Mouse (Mus musculus): ENCODE data around the gene Grid1. TPM values are rescaled to one million over a fixed set of nuclear protein-coding genes. Genes with fewer than 3 reads are reported as not detected.

The Grid1 gene
- polyA plus RNA-seq, 1 experiment from 2014 or later = 0.02 TPM

DNA sequence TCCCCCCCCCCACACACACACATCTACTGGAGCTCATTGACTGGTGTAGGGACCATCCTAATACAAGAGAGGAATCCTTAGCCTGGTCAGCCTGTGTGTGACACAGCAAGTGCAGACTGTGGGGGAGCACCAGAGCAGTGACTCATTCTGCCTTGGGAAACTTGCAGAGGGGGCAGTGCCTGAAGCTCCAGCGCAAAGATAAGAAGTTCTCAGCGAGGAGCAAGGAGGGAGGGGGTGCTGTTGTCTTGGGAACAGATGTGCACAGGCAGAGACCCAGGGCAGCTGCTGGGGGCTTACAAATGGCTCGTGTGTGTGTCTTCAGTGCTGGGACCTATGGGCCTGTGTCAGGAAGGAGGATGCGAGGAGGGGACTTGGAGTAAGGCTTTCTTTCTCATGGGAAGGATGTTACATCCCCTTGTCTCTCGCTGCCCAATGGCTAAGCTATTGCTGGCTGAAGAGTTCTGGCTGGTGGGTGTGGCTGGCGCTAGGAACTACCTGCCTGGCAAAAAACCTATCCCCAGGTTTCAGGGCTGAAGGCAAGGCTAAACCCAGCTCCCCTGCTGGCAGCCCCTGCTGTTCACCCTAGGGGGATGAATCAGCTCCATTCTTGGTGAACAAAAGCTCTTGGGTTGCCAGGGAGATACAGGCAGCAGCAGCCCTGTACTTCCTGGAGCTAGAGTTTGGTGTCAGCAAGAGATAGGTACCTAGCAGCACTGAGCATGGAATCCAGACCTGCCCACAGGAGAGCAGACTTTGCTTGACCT, 72.0 kb downstream of the Grid1 start:
- Histone ChIP-seq H3K27ac (ENCODE audit: low read length) (no peak overlapping the region), H3K36me3 (ENCODE audit: control insufficient read depth, insufficient read depth) (no peaks in the 10 kb centered on the region), H3K4me2 (ENCODE audit: low read depth, low read length) (no peak overlapping the region), H3K27me3 (ENCODE audit: control insufficient read depth, insufficient read depth, low read depth, low read length) (no peaks in the 10 kb centered on the region; the same call in 1 of the 2 replicates), H3K4me1 (ENCODE audit: control insufficient read depth, low read depth, low read length) (no peaks in the 10 kb centered on the region), H3K4me3 (ENCODE audit: low read depth, low read length) (no peak overlapping the region), H3K9ac (ENCODE audit: low read depth, low read length) (no peak overlapping the region), H3K9me3 (replicated peaks; ENCODE audit: control insufficient read depth, low read length) (no peaks in the 10 kb centered on the region)
- ATAC-seq (ENCODE audit: low read depth) = no peak
- 6% methylated on average over 6 of the region's 6 CpGs for WGBS (ENCODE audit: insufficient replicate concordance)

GRCm38 (mm10) chr14:34896253-34896982, 76.5 kb downstream of the Grid1 start:
- H3K4me2 ChIP-seq (ENCODE audit: low read depth, low read length) = no peak overlapping the region
- ATAC-seq (ENCODE audit: low read depth) = no peak
- 8% methylated on average over 33 of the region's 33 CpGs for WGBS (ENCODE audit: insufficient replicate concordance)

GRCm38 (mm10) chr14:34903854-34904253, 83.9 kb downstream of the Grid1 start:
- Histone ChIP-seq H3K9ac (ENCODE audit: low read depth, low read length) (no peak overlapping the region), H3K4me2 (ENCODE audit: low read depth, low read length) (no peak overlapping the region), H3K27ac (ENCODE audit: low read length) (no peak overlapping the region), H3K4me3 (ENCODE audit: low read depth, low read length) (no peak overlapping the region), H3K9me3 (replicated peaks; ENCODE audit: control insufficient read depth, low read length) (no peaks in the 10 kb centered on the region), H3K27me3 (ENCODE audit: control insufficient read depth, insufficient read depth, low read depth, low read length) (no peaks in the 10 kb centered on the region), H3K4me1 (ENCODE audit: control insufficient read depth, low read depth, low read length) (no peaks in the 10 kb centered on the region), H3K36me3 (ENCODE audit: control insufficient read depth, insufficient read depth) (no peaks in the 10 kb centered on the region)
- 50% methylated on average over 4 of the region's 4 CpGs for WGBS (ENCODE audit: insufficient replicate concordance)
- ATAC-seq (ENCODE audit: low read depth) = no peak

More at GRCm38 (mm10) chr14:34896253-34896982, 76.5 kb downstream of the Grid1 start:
- Histone ChIP-seq H3K27me3 (ENCODE audit: control insufficient read depth, insufficient read depth, low read depth, low read length) (no peaks in the 10 kb centered on the region; the same call in 1 of the 2 replicates), H3K4me3 (ENCODE audit: low read depth, low read length) (no peak overlapping the region), H3K9me3 (replicated peaks; ENCODE audit: control insufficient read depth, low read length) (no peaks in the 10 kb centered on the region), H3K9ac (ENCODE audit: low read depth, low read length) (no peak overlapping the region), H3K36me3 (ENCODE audit: control insufficient read depth, insufficient read depth) (no peaks in the 10 kb centered on the region), H3K27ac (ENCODE audit: low read length) (no peak overlapping the region), H3K4me1 (ENCODE audit: control insufficient read depth, low read depth, low read length) (no peaks in the 10 kb centered on the region)

DNA sequence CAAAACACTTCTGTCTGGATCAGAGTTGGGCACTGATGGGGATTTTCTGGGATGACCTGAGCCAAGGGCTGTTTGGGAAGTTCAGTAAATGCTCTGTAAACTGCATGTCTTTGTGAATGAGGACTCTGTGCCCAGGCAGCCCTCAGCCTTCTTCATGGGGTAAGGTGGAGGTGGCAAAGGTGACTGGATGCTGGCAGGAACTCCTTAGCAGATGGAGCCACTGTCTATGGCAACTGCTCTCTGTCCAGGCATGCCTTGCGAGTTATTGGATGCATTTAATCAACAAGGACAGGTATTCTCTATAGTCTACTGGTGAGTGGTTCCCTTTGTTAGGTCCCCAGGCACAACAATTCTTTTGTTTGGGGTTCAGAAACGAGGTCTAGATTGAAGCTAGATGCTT, 85.8 kb downstream of the Grid1 start:
- no peaks in the 10 kb centered on the region for H3K27me3 ChIP-seq (ENCODE audit: control insufficient read depth, insufficient read depth, low read depth, low read length)
- no peaks in the 10 kb centered on the region for H3K36me3 ChIP-seq (ENCODE audit: control insufficient read depth, insufficient read depth)
- no peak overlapping the region for H3K4me3 ChIP-seq (ENCODE audit: low read depth, low read length)
- no peak overlapping the region for H3K4me2 ChIP-seq (ENCODE audit: low read depth, low read length)
- H3K9me3 ChIP-seq (replicated peaks; ENCODE audit: control insufficient read depth, low read length) = no peaks in the 10 kb centered on the region
- no peaks in the 10 kb centered on the region for H3K4me1 ChIP-seq (ENCODE audit: control insufficient read depth, low read depth, low read length)
- no peak overlapping the region for H3K9ac ChIP-seq (ENCODE audit: low read depth, low read length)
- WGBS (ENCODE audit: insufficient replicate concordance) = 37% methylated on average over 2 of the region's 2 CpGs
- no peak overlapping the region for H3K27ac ChIP-seq (ENCODE audit: low read length)
- no peak for ATAC-seq (ENCODE audit: low read depth)

DNA sequence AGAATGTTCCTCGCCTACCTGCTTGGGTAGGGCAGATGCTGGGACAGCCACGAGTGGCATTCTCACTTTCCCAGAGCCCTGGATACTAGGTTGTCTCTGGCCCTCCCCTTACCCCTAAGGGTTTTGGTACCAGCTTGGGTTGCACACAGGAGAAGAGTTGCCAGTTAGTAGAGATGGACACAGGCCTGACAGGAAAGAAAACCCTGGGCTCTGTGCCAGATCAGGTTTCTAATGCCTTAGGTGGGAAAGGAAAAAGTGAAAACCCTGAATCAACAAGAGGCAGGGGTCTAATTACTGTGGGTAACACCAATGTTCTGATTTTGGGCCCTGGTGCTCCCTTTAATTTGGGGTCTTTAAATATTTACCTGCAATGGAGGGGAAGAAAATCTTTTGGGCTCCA, 88.5 kb downstream of the Grid1 start:
- no peak overlapping the region for H3K4me2 ChIP-seq (ENCODE audit: low read depth, low read length)
- WGBS (ENCODE audit: insufficient replicate concordance) = 58% methylated on average over 2 of the region's 2 CpGs
- H3K4me1 ChIP-seq (ENCODE audit: control insufficient read depth, low read depth, low read length) = no peaks in the 10 kb centered on the region
- H3K36me3 ChIP-seq (ENCODE audit: control insufficient read depth, insufficient read depth) = no peaks in the 10 kb centered on the region
- no peak overlapping the region for H3K4me3 ChIP-seq (ENCODE audit: low read depth, low read length)
- no peaks in the 10 kb centered on the region for H3K9me3 ChIP-seq (replicated peaks; ENCODE audit: control insufficient read depth, low read length)
- no peaks in the 10 kb centered on the region for H3K27me3 ChIP-seq (ENCODE audit: control insufficient read depth, insufficient read depth, low read depth, low read length)
- no peak overlapping the region for H3K9ac ChIP-seq (ENCODE audit: low read depth, low read length)
- no peak for ATAC-seq (ENCODE audit: low read depth)
- H3K27ac ChIP-seq (ENCODE audit: low read length) = no peak overlapping the region

DNA sequence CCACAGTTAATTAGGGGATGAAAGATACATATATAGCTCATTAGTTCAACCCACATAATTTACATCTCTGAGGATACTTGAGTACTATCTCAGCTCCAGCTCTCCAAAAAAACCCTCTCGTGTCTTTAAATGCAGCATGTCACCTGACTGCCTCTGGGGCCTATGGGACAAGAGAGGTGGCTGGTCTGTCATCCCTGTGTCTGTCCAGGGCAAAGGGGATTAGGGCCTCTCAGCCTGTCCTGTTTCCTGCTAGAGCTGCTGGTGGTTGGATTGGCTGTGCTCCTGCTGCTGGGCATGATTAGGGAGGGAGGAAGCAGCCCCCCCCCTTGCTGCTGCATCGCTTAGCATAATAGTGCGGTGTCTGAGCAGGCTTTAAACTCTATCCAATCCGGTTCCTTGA, 88.9 kb downstream of the Grid1 start:
- Histone ChIP-seq H3K27me3 (ENCODE audit: control insufficient read depth, insufficient read depth, low read depth, low read length) (no peaks in the 10 kb centered on the region), H3K4me3 (ENCODE audit: low read depth, low read length) (no peak overlapping the region), H3K36me3 (ENCODE audit: control insufficient read depth, insufficient read depth) (no peaks in the 10 kb centered on the region), H3K9me3 (replicated peaks; ENCODE audit: control insufficient read depth, low read length) (no peaks in the 10 kb centered on the region), H3K4me1 (ENCODE audit: control insufficient read depth, low read depth, low read length) (no peaks in the 10 kb centered on the region), H3K4me2 (ENCODE audit: low read depth, low read length) (no peak overlapping the region), H3K27ac (ENCODE audit: low read length) (no peak overlapping the region), H3K9ac (ENCODE audit: low read depth, low read length) (no peak overlapping the region)
- 56% methylated on average over 4 of the region's 4 CpGs for WGBS (ENCODE audit: insufficient replicate concordance)
- no peak for ATAC-seq (ENCODE audit: low read depth)

DNA sequence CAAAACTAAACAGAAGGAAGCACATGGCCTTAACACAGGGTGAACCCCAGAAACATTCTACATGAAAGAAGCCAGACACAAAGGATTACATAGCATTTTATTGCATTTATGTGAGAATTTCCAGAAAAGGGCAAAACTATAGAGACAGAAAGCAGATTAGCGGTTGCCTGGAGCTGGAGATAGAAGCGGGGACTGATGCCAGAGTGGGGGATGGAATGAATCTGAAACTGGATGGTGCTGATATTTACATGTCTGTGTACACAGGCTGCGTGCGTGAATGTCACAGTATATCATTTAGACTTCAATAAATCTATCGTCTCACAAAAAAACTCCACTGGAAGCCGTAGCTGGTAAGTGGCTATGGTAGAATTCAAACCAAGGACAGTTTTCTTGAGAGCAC, 96.4 kb downstream of the Grid1 start:
- WGBS (ENCODE audit: insufficient replicate concordance) = 72% methylated on average over 6 of the region's 6 CpGs
- H3K36me3 ChIP-seq (ENCODE audit: control insufficient read depth, insufficient read depth) = no peaks in the 10 kb centered on the region
- H3K27ac ChIP-seq (ENCODE audit: low read length) = no peak overlapping the region
- H3K9me3 ChIP-seq (replicated peaks; ENCODE audit: control insufficient read depth, low read length) = no peaks in the 10 kb centered on the region
- H3K4me1 ChIP-seq (ENCODE audit: control insufficient read depth, low read depth, low read length) = no peaks in the 10 kb centered on the region
- no peak overlapping the region for H3K4me2 ChIP-seq (ENCODE audit: low read depth, low read length)
- no peaks in the 10 kb centered on the region for H3K27me3 ChIP-seq (ENCODE audit: control insufficient read depth, insufficient read depth, low read depth, low read length)
- no peak overlapping the region for H3K9ac ChIP-seq (ENCODE audit: low read depth, low read length)
- no peak for ATAC-seq (ENCODE audit: low read depth)
- no peak overlapping the region for H3K4me3 ChIP-seq (ENCODE audit: low read depth, low read length)

GRCm38 (mm10) chr14:34917111-34917510, 97.2 kb downstream of the Grid1 start:
- H3K36me3 ChIP-seq (ENCODE audit: control insufficient read depth, insufficient read depth) = no peaks in the 10 kb centered on the region
- no peaks in the 10 kb centered on the region for H3K9me3 ChIP-seq (replicated peaks; ENCODE audit: control insufficient read depth, low read length)
- no peaks in the 10 kb centered on the region for H3K27me3 ChIP-seq (ENCODE audit: control insufficient read depth, insufficient read depth, low read depth, low read length)
- no peak for ATAC-seq (ENCODE audit: low read depth)
- H3K27ac ChIP-seq (ENCODE audit: low read length) = no peak overlapping the region
- H3K4me3 ChIP-seq (ENCODE audit: low read depth, low read length) = no peak overlapping the region
- H3K4me1 ChIP-seq (ENCODE audit: control insufficient read depth, low read depth, low read length) = no peaks in the 10 kb centered on the region
- H3K4me2 ChIP-seq (ENCODE audit: low read depth, low read length) = no peak overlapping the region
- H3K9ac ChIP-seq (ENCODE audit: low read depth, low read length) = no peak overlapping the region
- WGBS (ENCODE audit: insufficient replicate concordance) = 34% methylated on average over 1 of the region's 1 CpGs

GRCm38 (mm10) chr14:34919221-34919620, 99.3 kb downstream of the Grid1 start:
- no peaks in the 10 kb centered on the region for H3K27me3 ChIP-seq (ENCODE audit: control insufficient read depth, insufficient read depth, low read depth, low read length)
- no peaks in the 10 kb centered on the region for H3K36me3 ChIP-seq (ENCODE audit: control insufficient read depth, insufficient read depth)
- no peaks in the 10 kb centered on the region for H3K4me1 ChIP-seq (ENCODE audit: control insufficient read depth, low read depth, low read length)
- H3K9me3 ChIP-seq (replicated peaks; ENCODE audit: control insufficient read depth, low read length) = no peaks in the 10 kb centered on the region
- H3K4me2 ChIP-seq (ENCODE audit: low read depth, low read length) = no peak overlapping the region
- no peak overlapping the region for H3K9ac ChIP-seq (ENCODE audit: low read depth, low read length)
- H3K27ac ChIP-seq (ENCODE audit: low read length) = no peak overlapping the region
- ATAC-seq (ENCODE audit: low read depth) = no peak
- 57% methylated on average over 6 of the region's 6 CpGs for WGBS (ENCODE audit: insufficient replicate concordance)
- H3K4me3 ChIP-seq (ENCODE audit: low read depth, low read length) = no peak overlapping the region
